Mouse (Mus musculus) MEL (cell line): ENCODE measurements around the gene Ano2. TPM values are rescaled to one million over a fixed set of nuclear protein-coding genes. Genes with fewer than 3 reads are reported as not detected.
A peak's percentile ranks its signal among the peaks of the same experiment; 100 is the strongest.

Experiments used
- DNase-seq: peaks from one replicate; pipeline ENCODE4 v3.0.0; 2011; ENCODE audit warnings: low read depth, low spot score
- H3K27ac ChIP-seq: 2 replicates; pipeline ENCODE4 v1.5.1; 2012; ENCODE audit warnings: low read depth, mild to moderate bottlenecking, control low read depth, low read length, moderate library complexity; ENCODE audit not compliant: control insufficient read depth
- H3K27me3 ChIP-seq, 2 experiments: fragments of 150-350 bp in 1 of 2; sonication (generic) in 1 of 2; 2 replicates each; pipeline ENCODE4 v1.6.1; 2012; ENCODE audit warnings: low read length in 2 of 2, mild to moderate bottlenecking in 2 of 2, improper control_type of control experiment in 1 of 2, moderate library complexity in 1 of 2; ENCODE audit not compliant: insufficient read depth in 2 of 2, control insufficient read depth in 1 of 2
- H3K36me3 ChIP-seq, 2 experiments: 2 replicates each; pipeline ENCODE4 v1.6.1; 2012 to 2014; ENCODE audit warnings: low read length in 2 of 2, improper control_type of control experiment in 1 of 2, inconsistent platforms in 1 of 2, mild to moderate bottlenecking in 1 of 2; ENCODE audit not compliant: insufficient read depth in 2 of 2, control insufficient read depth in 1 of 2
- H3K4me1 ChIP-seq, 2 experiments: fragments of 150-350 bp in 1 of 2; sonication (generic) in 1 of 2; 2 replicates each; pipeline ENCODE4 v1.6.1; 2012; ENCODE audit warnings: low read length in 2 of 2, improper control_type of control experiment in 1 of 2, mild to moderate bottlenecking in 1 of 2; ENCODE audit not compliant: insufficient read depth in 2 of 2, control insufficient read depth in 1 of 2
- H3K4me3 ChIP-seq, 2 experiments: fragments of 150-350 bp in 1 of 2; sonication (generic) in 1 of 2; 2 replicates each; pipeline ENCODE4 v1.5.1; 2012; ENCODE audit warnings: low read depth in 2 of 2, low read length in 2 of 2, mild to moderate bottlenecking in 2 of 2, moderate library complexity in 2 of 2, control low read depth in 1 of 2, improper control_type of control experiment in 1 of 2; ENCODE audit not compliant: control insufficient read depth in 1 of 2, insufficient read depth in 1 of 2
- H3K79me2 ChIP-seq: 2 replicates; pipeline ENCODE4 v1.6.1; 2012; ENCODE audit warnings: mild to moderate bottlenecking, low read length, moderate library complexity; ENCODE audit not compliant: control insufficient read depth, poor library complexity, insufficient read depth
- H3K9ac ChIP-seq: 2 replicates; pipeline ENCODE4 v1.6.1; 2012; ENCODE audit warnings: low read depth, mild to moderate bottlenecking, control low read depth, low read length, moderate library complexity; ENCODE audit not compliant: control insufficient read depth, poor library complexity, severe bottlenecking
- H3K9me3 ChIP-seq: fragments of 150-350 bp; sonication (generic); replicated peaks from 2 replicates; pipeline ENCODE4 v1.6.1; 2012; ENCODE audit warnings: mild to moderate bottlenecking, low read length, improper control_type of control experiment, moderate library complexity; ENCODE audit not compliant: insufficient read depth
- CHD1 ChIP-seq: IDR thresholded peaks from 2 replicates; pipeline ENCODE4 v1.6.1; 2012; ENCODE audit warnings: low read depth, mild to moderate bottlenecking, inconsistent platforms, low read length, improper control_type of control experiment
- CTCF ChIP-seq, 3 experiments: IDR thresholded peaks in 2 of 3; conservative IDR thresholded peaks in 1 of 3; 2 replicates each; pipeline ENCODE4 v1.5.1; 2011 to 2012; ENCODE audit warnings: low read length in 3 of 3, low read depth in 2 of 3, mild to moderate bottlenecking in 2 of 3, improper control_type of control experiment in 1 of 3, inconsistent platforms in 1 of 3, mixed read lengths in 1 of 3, moderate library complexity in 1 of 3; ENCODE audit not compliant: control insufficient read depth in 1 of 3, insufficient read depth in 1 of 3, poor library complexity in 1 of 3, severe bottlenecking in 1 of 3
- ELF1 ChIP-seq: IDR thresholded peaks from 2 replicates; pipeline ENCODE4 v1.6.1; 2014; ENCODE audit warnings: low read depth, mild to moderate bottlenecking, inconsistent platforms, low read length, improper control_type of control experiment, moderate library complexity
- ETS1 ChIP-seq: IDR thresholded peaks from 2 replicates; pipeline ENCODE4 v1.6.1; 2012; ENCODE audit warnings: low read depth, mild to moderate bottlenecking, inconsistent platforms, low read length, improper control_type of control experiment, moderate library complexity
- GABPA ChIP-seq: IDR thresholded peaks from 2 replicates; pipeline ENCODE4 v1.6.1; 2012; ENCODE audit warnings: low read depth, mild to moderate bottlenecking, inconsistent platforms, low read length, improper control_type of control experiment, moderate library complexity
- JUND ChIP-seq: IDR thresholded peaks from 2 replicates; pipeline ENCODE4 v1.6.1; 2011; ENCODE audit warnings: low read depth, mild to moderate bottlenecking, improper control_type of control experiment, low read length
- MAZ ChIP-seq: IDR thresholded peaks from 2 replicates; pipeline ENCODE4 v1.6.1; 2012; ENCODE audit warnings: low read depth, mild to moderate bottlenecking, inconsistent platforms, low read length, improper control_type of control experiment
- MEF2A ChIP-seq: IDR thresholded peaks from 2 replicates; pipeline ENCODE4 v1.6.1; 2014; ENCODE audit warnings: low read depth, mild to moderate bottlenecking, inconsistent platforms, low read length, improper control_type of control experiment; ENCODE audit not compliant: poor library complexity, insufficient replicate concordance, severe bottlenecking; ENCODE audit errors: extremely low read depth
- MYB ChIP-seq: IDR thresholded peaks from 2 replicates; pipeline ENCODE4 v1.6.1; 2011; ENCODE audit warnings: mild to moderate bottlenecking, low read depth, low read length, improper control_type of control experiment
- MYC ChIP-seq: IDR thresholded peaks from 2 replicates; pipeline ENCODE4 v1.6.1; 2011; ENCODE audit warnings: low read depth, mild to moderate bottlenecking, low read length, improper control_type of control experiment, moderate library complexity
- NELFE ChIP-seq: IDR thresholded peaks from 2 replicates; pipeline ENCODE4 v1.6.1; 2011; ENCODE audit warnings: low read depth, low read length, improper control_type of control experiment
- NRF1 ChIP-seq: IDR thresholded peaks from 2 replicates; pipeline ENCODE4 v1.6.1; 2014; ENCODE audit warnings: low read depth, mild to moderate bottlenecking, inconsistent platforms, low read length, improper control_type of control experiment, moderate library complexity; ENCODE audit not compliant: poor library complexity, insufficient read depth, severe bottlenecking
- POLR2A ChIP-seq, 2 experiments: IDR thresholded peaks; 2 replicates each; pipeline ENCODE4 v1.6.1; 2011 to 2012; ENCODE audit warnings: low read length in 2 of 2, mild to moderate bottlenecking in 2 of 2, control low read depth in 1 of 2, improper control_type of control experiment in 1 of 2, low read depth in 1 of 2, moderate library complexity in 1 of 2; ENCODE audit not compliant: control insufficient read depth in 1 of 2, insufficient read depth in 1 of 2, poor library complexity in 1 of 2
- POLR2AphosphoS5 ChIP-seq: IDR thresholded peaks from 2 replicates; pipeline ENCODE4 v1.6.1; 2012; ENCODE audit warnings: low read depth, borderline replicate concordance, mild to moderate bottlenecking, inconsistent platforms, low read length, moderate library complexity, mixed read lengths
- RCOR1 ChIP-seq: IDR thresholded peaks from 2 replicates; pipeline ENCODE4 v1.6.1; 2012; ENCODE audit warnings: low read depth, mild to moderate bottlenecking, inconsistent platforms, low read length, improper control_type of control experiment
- SIN3A ChIP-seq: IDR thresholded peaks from 2 replicates; pipeline ENCODE4 v1.6.1; 2012; ENCODE audit warnings: low read length, improper control_type of control experiment, inconsistent platforms
- TAL1 ChIP-seq: IDR thresholded peaks from 2 replicates; pipeline ENCODE4 v1.6.1; 2012; ENCODE audit warnings: mild to moderate bottlenecking, inconsistent platforms, low read length, moderate library complexity, mixed read lengths
- TBP ChIP-seq: IDR thresholded peaks from 2 replicates; pipeline ENCODE4 v1.8.0; 2011; ENCODE audit warnings: low read depth, low read length, improper control_type of control experiment
- USF1 ChIP-seq: IDR thresholded peaks from 2 replicates; pipeline ENCODE4 v1.6.1; 2014; ENCODE audit warnings: low read depth, mild to moderate bottlenecking, inconsistent platforms, low read length, improper control_type of control experiment, moderate library complexity
- ZKSCAN1 ChIP-seq: IDR thresholded peaks from 2 replicates; pipeline ENCODE4 v1.6.1; 2012; ENCODE audit warnings: low read depth, mild to moderate bottlenecking, inconsistent platforms, low read length, improper control_type of control experiment, moderate library complexity
- ZMIZ1 ChIP-seq: IDR thresholded peaks from 2 replicates; pipeline ENCODE4 v1.6.1; 2012; ENCODE audit warnings: low read depth, mild to moderate bottlenecking, inconsistent platforms, low read length, improper control_type of control experiment, moderate library complexity
- ZNF384 ChIP-seq: IDR thresholded peaks from 2 replicates; pipeline ENCODE4 v1.6.1; 2012; ENCODE audit warnings: low read depth, mild to moderate bottlenecking, inconsistent platforms, low read length, improper control_type of control experiment
- polyA plus RNA-seq, 2 experiments: library from polyadenylated mRNA; stranded (reverse) in 1 of 2; unstranded in 1 of 2; fragments of >175 nt in 1 of 2; fragments of >200 nt in 1 of 2; gene quantifications; 2 replicates each; pipeline versions ENCODE4 v1.2.1 to v1.2.4; 2012; ENCODE audit warnings: low replicate concordance in 2 of 2, low read depth in 1 of 2; ENCODE audit not compliant: insufficient read length in 2 of 2, insufficient read depth in 1 of 2, missing spikeins in 1 of 2
- total RNA-seq: library from RNA; depleted of rRNA; stranded (reverse); fragments of 300-350 nt; gene quantifications from 2 replicates; pipeline ENCODE4 v1.2.3, GENCODE M21; 2012

Gene Ano2
- total and polyA plus RNA-seq, 3 experiments: not detected

- no peaks in the 10 kb centered on the region for H3K9me3 ChIP-seq
Observed at GRCm38 (mm10) chr6:126045931-126046330, 355.7 kb downstream of the Ano2 start.

DNA sequence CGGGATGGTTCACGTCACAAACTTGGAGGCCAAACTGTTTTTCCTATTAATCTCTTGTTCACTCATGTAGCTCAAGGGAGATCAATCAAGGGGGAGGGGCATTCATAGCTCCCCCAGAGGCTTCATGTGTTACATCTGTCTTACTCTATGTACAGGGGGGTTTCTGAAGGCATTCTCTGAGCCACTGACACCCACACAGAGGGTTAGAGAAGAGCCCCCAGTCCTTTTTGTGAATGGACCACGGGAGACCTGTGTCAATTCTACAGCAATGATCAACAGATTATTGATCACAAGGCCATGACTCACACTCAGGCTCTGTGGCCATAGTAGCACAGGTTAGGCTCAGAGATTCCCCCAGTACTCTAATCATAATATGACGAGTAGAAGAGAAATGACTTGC, 358.0 kb downstream of the Ano2 start:
- H3K9me3 ChIP-seq: no peaks in the 10 kb centered on the region
- no peak for DNase-seq

More at GRCm38 (mm10) chr6:126045931-126046330, 355.7 kb downstream of the Ano2 start:
- Histone ChIP-seq H3K27ac (no peak overlapping the region), H3K4me3 (no peak overlapping the region), H3K79me2 (no peaks in the 10 kb centered on the region), H3K4me1 (no peaks in the 10 kb centered on the region), H3K9ac (no peak overlapping the region), H3K27me3 (no peaks in the 10 kb centered on the region), H3K36me3 (no peaks in the 10 kb centered on the region)
- DNase-seq: no peak
- TF ChIP-seq CTCF (IDR thresholded peaks at IDR 0.05 in 2 of 3, conservative IDR thresholded peaks at IDR 0.05 in 1 of 3; ENCODE audit: control insufficient read depth in 1 of 3, insufficient read depth in 1 of 3, low read depth in 2 of 3, low read length in 3 of 3, poor library complexity in 1 of 3, severe bottlenecking in 1 of 3) (0 out of 6 replicates have a peak, but pooled peaks of 1 of the 3 experiments have one; percentile 10), ZNF384 (no peak)

DNA sequence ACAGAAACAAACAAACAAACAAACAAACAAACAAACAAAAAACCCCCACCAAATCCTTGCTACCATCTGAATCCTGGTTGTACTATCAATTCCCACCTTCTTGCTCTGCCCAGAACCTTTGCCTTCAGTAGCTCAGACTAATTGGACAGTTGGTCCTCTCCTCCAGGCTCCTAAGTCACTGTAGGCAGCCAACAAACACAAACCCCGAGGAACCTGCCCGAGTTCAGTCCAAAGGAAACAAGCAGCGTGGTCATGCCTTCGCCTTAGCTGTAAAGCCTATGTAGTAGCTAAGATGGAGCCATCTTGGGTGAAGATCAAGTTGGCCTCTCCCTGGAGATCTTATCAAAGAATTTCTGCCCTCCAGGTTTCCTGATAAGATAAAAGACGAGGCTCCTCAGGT, 362.9 kb downstream of the Ano2 start:
- H3K9me3 ChIP-seq: no peaks in the 10 kb centered on the region
- no peak for TF ChIP-seq POLR2A (IDR thresholded peaks at IDR 0.05; ENCODE audit: control insufficient read depth in 1 of 2, insufficient read depth in 1 of 2, low read depth in 1 of 2, low read length in 2 of 2, poor library complexity in 1 of 2)
- TF ChIP-seq TAL1: no peak
- TF ChIP-seq TBP: no peak
- TF ChIP-seq MEF2A: no peak
- TF ChIP-seq NELFE: no peak
- TF ChIP-seq ZMIZ1: no peak
- TF ChIP-seq GABPA: no peak
- TF ChIP-seq RCOR1: no peak
- TF ChIP-seq JUND: no peak
- no peak for TF ChIP-seq ETS1
- no peak for TF ChIP-seq CTCF (IDR thresholded peaks at IDR 0.05 in 2 of 3, conservative IDR thresholded peaks at IDR 0.05 in 1 of 3; ENCODE audit: control insufficient read depth in 1 of 3, insufficient read depth in 1 of 3, low read depth in 2 of 3, low read length in 3 of 3, poor library complexity in 1 of 3, severe bottlenecking in 1 of 3)
- TF ChIP-seq MYC: no peak
- no peak for TF ChIP-seq MYB
- no peak for TF ChIP-seq NRF1
- TF ChIP-seq ELF1: no peak
- no peak for TF ChIP-seq ZKSCAN1
- no peak for TF ChIP-seq MAZ
- no peak for TF ChIP-seq CHD1
- no peak for TF ChIP-seq POLR2AphosphoS5
- TF ChIP-seq, all 39 proteins: peak for 0
- H3K9ac ChIP-seq: no peak overlapping the region
- H3K36me3 ChIP-seq: no peaks in the 10 kb centered on the region
- H3K4me1 ChIP-seq: no peaks in the 10 kb centered on the region
- no peak overlapping the region for H3K4me3 ChIP-seq
- H3K27ac ChIP-seq: no peak overlapping the region
- no peaks in the 10 kb centered on the region for H3K27me3 ChIP-seq
- DNase-seq: no peak
- H3K79me2 ChIP-seq: no peaks in the 10 kb centered on the region

More for the DNA sequence above, 358.0 kb downstream of the Ano2 start:
- H3K4me3 ChIP-seq: no peak overlapping the region
- no peaks in the 10 kb centered on the region for H3K4me1 ChIP-seq
- H3K36me3 ChIP-seq: no peaks in the 10 kb centered on the region
- TF ChIP-seq MAZ (no peak), USF1 (no peak), GABPA (no peak), SIN3A (no peak), ZMIZ1 (no peak)
- no peak overlapping the region for H3K9ac ChIP-seq
- no peak overlapping the region for H3K27ac ChIP-seq
- no peaks in the 10 kb centered on the region for H3K27me3 ChIP-seq
- H3K79me2 ChIP-seq: no peaks in the 10 kb centered on the region
